Mouse (Mus musculus) adrenal gland (tissue): Measurements from ENCODE around the gene Gpr37.

Source experiments
- intact Hi-C: fragments of 180-260 bp; cut with DNase I; formaldehyde crosslinking; loops from one replicate; pipeline ENCODE4 v1.15.1; 2025
- long read RNA-seq, 2 experiments: library from polyadenylated mRNA; unstranded; transcript quantifications; one replicate each; pipeline ENCODE4 v2.0.0; 2020; ENCODE audit warnings: borderline replicate concordance in 1 of 2; ENCODE audit not compliant: insufficient replicate concordance in 1 of 2

Gpr37 gene
- long read RNA-seq, experiment 1: 0 reads
- long read RNA-seq, experiment 2, full-length matches to known transcripts: 2 of 2 reads
- long read RNA-seq, experiment 2, partial matches to known transcripts: 0 of 2 reads
- long read RNA-seq, experiment 2, other reads (novel, unspliced or antisense): 0 of 2 reads

DNA sequence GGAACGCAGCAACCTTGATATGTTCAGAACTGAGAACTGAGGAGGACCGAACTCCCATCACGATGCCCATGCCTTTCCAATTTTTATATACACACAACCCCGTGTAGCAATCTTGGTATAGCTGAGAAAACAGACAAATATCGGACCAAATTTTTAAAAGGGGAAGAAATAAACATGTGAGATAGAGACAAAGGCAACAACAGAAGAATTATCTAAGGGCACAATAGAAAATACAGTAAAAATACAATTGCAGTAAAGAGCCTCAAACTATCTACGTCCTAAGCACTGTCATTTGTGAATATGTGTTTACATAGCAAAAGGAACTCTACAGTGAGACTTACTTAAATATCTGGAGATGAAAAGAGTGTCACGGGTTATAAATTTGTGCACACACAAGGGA, at the start of gene Gpr37:
Gene Gpr37 (minus strand): TSS at position 101 of the 400 bp plus-strand sequence.
- intact Hi-C loops: no loop called here

DNA sequence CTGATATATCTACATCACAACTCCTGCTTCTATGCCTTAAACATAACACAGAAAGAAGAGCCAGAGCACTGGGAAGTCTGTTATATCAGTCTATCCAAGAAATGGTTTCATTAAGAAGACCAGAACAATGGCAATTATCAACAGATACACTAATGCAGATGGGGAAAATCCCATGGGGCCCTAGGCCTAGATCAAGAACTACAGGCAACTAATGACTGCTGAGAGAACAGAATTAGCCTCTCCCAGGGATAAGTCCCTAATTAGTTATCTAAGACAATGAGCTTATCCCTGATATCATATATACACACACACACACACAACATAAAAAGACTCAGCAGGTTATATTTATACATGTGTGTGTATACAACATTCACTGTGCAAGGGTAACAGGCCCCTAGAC, 46.0 kb upstream of the Gpr37 start:
- intact Hi-C loops: no loop called here

DNA sequence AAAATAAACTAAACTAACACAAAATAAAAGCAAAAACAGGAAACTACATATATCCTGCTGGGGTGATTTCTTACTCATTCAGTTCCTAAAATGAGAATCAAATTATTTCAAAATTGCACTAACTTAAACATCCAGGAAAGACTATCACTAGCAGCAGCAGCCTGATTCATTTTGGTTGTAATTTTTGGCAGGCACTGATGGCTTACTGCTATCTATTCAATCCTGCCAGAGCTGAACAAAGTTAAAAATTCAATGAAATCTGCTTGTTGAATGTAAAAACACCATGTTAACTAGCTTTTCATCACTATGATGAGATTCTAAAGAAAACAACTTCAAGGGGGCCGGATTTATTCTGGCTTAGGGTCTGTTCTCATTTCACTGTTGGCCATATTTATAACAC, 36.0 kb upstream of the Gpr37 start:
- intact Hi-C loops: no loop called here

DNA sequence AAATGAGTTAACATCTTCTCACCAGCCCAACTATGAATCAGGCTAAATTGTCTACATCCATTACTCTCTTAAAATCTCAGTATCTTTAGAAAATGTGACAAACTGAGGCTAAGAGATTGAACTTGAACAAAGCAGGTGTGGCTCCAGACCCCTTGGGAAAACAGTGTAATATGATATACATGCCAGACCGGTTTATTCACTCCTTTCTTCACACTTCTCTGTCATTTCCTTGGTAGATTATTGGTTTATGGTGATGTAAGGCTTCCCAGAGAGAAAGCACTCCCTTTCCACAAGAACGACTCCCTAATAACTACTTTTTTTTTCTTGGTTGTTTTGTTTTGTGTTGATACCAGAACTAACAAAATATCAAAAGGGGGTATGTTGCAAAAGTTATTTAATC, 20.1 kb upstream of the Gpr37 start:
- intact Hi-C loops: loop anchor here (5.0 kb wide), 1 partner anchor 693 kb away; no protein-coding TSS in a partner anchor

GRCm38 (mm10) chr6:25709250-25709895, 18.8 kb upstream of the Gpr37 start:
- intact Hi-C loops: loop anchor here (5.0 kb wide), 1 partner anchor 432 kb away; no protein-coding TSS in a partner anchor

DNA sequence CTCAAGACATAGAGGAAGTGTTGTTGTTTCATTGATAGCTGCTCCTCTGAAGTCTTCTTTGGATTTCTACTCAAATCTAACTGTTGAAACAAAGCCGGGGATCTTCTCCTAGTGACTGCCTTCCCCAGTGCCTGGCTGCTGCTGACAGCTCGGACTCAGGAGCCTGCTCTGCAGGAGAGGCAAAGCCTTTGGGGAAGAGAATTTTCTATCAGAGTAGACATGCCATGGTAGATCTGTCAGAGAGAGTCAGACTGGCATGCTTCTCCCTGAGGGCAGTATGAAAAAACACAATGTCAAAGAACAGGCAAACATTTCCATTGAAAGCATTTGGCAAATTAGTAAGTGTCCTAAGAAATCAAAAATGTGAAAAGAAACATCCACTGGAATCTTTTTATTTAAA, 9.4 kb upstream of the Gpr37 start:
- intact Hi-C loops: no loop called here

DNA sequence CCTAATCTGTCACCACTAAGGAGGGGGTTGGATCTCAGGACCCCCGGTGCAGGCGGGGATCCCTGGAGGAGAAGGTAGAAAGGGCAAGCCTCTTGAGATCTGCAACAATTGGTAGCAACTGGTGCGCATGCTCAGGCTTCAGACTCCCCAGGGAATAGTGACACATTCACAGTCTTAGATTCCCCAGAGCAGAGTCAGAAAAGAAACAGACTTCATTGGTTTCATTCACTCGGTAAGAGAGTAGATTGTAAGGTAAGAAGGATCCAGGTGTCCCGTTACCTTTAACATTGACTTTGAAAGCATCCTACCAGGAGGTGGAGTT, 284 bp downstream of the Gpr37 start:
- intact Hi-C loops: no loop called here

- intact Hi-C loops: no loop called here
Observed at GRCm38 (mm10) chr6:25689520-25690283, 827 bp downstream of the Gpr37 start.

GRCm38 (mm10) chr6:25688927-25689519, 1.5 kb downstream of the Gpr37 start:
- intact Hi-C loops: no loop called here

GRCm38 (mm10) chr6:25686760-25687200, 3.7 kb downstream of the Gpr37 start:
- intact Hi-C loops: no loop called here

- intact Hi-C loops: no loop called here
Observed at GRCm38 (mm10) chr6:25684391-25684790, 6.1 kb downstream of the Gpr37 start.

DNA sequence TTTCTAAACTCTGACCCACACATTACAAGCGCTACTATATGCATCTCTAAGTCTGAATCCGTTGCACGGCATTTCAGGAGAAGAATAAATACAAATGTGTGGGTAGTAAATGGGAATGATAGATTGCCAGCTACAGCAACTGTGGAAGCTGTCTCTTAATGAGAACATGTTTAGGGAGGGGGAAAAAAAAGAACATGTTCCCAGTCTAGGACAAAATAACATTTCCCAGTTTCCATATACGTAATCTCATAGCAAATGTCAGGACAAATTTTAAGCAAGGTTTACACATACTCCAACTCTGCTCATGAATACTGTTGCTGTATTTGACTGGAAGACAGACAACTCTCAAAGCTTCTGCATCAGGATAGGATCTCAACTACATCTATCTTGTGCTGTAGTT, 15.4 kb downstream of the Gpr37 start:
- intact Hi-C loops: no loop called here

DNA sequence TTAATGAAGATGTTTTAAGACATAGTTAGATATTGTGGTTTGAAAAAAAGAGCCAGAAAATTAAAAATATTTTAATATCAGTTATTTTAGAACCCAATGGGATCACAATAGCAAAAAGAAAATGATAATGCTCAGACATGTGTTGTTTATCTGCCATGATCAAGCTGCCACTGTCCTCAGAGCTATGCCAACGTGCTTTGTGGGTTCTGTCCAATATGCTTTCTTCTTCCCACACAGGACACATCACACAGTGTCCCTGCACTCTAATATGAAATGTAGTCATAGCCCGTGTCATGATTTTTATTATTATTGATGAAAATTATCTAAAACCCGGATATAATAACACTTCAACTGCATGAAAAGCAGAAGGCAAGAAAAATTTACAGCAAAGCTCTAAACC, 16.7 kb downstream of the Gpr37 start:
- intact Hi-C loops: no loop called here

GRCm38 (mm10) chr6:25670150-25670549, 20.4 kb downstream of the Gpr37 start:
- intact Hi-C loops: no loop called here

GRCm38 (mm10) chr6:25663942-25664341, 26.6 kb downstream of the Gpr37 start:
- intact Hi-C loops: no loop called here

GRCm38 (mm10) chr6:25659924-25660675, 30.4 kb downstream of the Gpr37 start:
- intact Hi-C loops: no loop called here
